In the genomic region with DNA sequence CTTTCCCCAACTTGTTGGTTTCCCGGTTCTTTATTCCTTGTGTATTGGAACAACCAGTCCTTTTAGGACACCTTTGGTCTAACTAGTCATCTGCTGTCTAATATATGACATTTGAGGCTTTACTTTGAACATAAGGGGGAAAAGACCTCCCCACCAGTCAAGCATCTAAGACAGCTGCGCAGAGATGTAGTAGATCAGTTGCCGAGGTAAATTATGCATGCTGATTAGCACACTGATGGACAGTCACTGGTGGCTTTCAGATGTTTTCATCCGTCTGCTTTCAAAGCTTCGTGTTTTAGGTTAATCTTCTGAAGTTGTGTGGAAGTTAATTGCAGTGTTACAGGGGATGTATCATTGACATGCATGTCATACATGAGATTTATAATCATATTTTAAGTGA, we compare ENCODE assay signal across 27 mouse cellular contexts. TPM values are rescaled to one million over a fixed set of nuclear protein-coding genes. Genes with fewer than 3 reads are reported as not detected.
DNase-seq lines count a peak whose midpoint lies in the region; ATAC-seq and TF ChIP-seq lines count a peak whose summit lies in the region.
"Had no signal": no experiment of that assay in that cellular context is flagged by ENCODE, and none has a peak within 500 bp of the region (broad histone marks: within the 10 kb centered on the region; RNA-seq: fewer than 3 reads in every experiment).

No protein-coding gene starts in this region.

- DNase-seq in embryonic facial prominence, embryonic 14.5 days (ENCODE audit: low spot score), result peak; percentile 67
- no peak for DNase-seq in thymus, postnatal 36 days
- DNase-seq: adrenal gland, adult 2 months; adrenal gland, postnatal 36 days; cerebellum, postnatal 25 days; gastrocnemius, postnatal 25 days; kidney, adult 9 months; kidney, postnatal 10 days; liver, postnatal 0 days; lung, postnatal 36 days; right cerebral cortex, adult 18-20 months; spleen, adult 18-20 months; thymus, postnatal 14 days had no signal

- no peak for TF ChIP-seq EP300 in ES-Bruce4 (IDR thresholded peaks at IDR 0.05; ENCODE audit: insufficient read depth, low read depth, low read length)

- peaks cover 19% of the 10 kb centered on the region for H3K36me3 ChIP-seq in hindbrain, embryonic 13.5 days
- H3K36me3 ChIP-seq in hindbrain, embryonic 16.5 days (ENCODE audit: control insufficient read depth, insufficient read depth, low read length), result no peaks in the 10 kb centered on the region
- peaks cover 20% of the 10 kb centered on the region for H3K36me3 ChIP-seq in midbrain, embryonic 12.5 days
- peaks cover 5% of the 10 kb centered on the region; the same call in 1 of the 2 replicates for H3K36me3 ChIP-seq in midbrain, embryonic 15.5 days (replicated peaks)
- peaks cover 14% of the 10 kb centered on the region for H3K36me3 ChIP-seq in ES-Bruce4 (ENCODE audit: control insufficient read depth, insufficient read depth, low read length, poor library complexity, severe bottlenecking)
- H3K36me3 ChIP-seq in embryonic facial prominence, embryonic 14.5 days (ENCODE audit: control insufficient read depth, insufficient read depth, low read length), result peaks cover 3% of the 10 kb centered on the region; the same call in 1 of the 2 replicates
- H3K36me3 ChIP-seq: heart, embryonic 15.5 days had no signal

- H3K4me3 ChIP-seq in hindbrain, embryonic 13.5 days, result no peak overlapping the region
- no peak overlapping the region for H3K4me3 ChIP-seq in hindbrain, embryonic 16.5 days (ENCODE audit: low read length)
- H3K4me3 ChIP-seq in midbrain, embryonic 12.5 days, result no peak overlapping the region
- no peak overlapping the region for H3K4me3 ChIP-seq in midbrain, embryonic 15.5 days
- H3K4me3 ChIP-seq in ES-Bruce4 (ENCODE audit: low read depth, low read length), result no peak overlapping the region
- H3K4me3 ChIP-seq in embryonic facial prominence, embryonic 14.5 days (ENCODE audit: low read depth, low read length), result no peak overlapping the region
- H3K4me3 ChIP-seq: forebrain, embryonic 12.5 days; heart, embryonic 10.5 days; heart, embryonic 15.5 days; limb, embryonic 13.5 days; liver, embryonic 12.5 days had no signal

- no peaks in the 10 kb centered on the region for H3K9me3 ChIP-seq in hindbrain, embryonic 13.5 days
- H3K9me3 ChIP-seq in hindbrain, embryonic 16.5 days (ENCODE audit: control insufficient read depth, low read length), result no peaks in the 10 kb centered on the region
- no peaks in the 10 kb centered on the region for H3K9me3 ChIP-seq in midbrain, embryonic 12.5 days
- H3K9me3 ChIP-seq in midbrain, embryonic 15.5 days, result no peaks in the 10 kb centered on the region
- no peaks in the 10 kb centered on the region for H3K9me3 ChIP-seq in ES-Bruce4 (replicated peaks; ENCODE audit: control insufficient read depth, insufficient read depth, low read length, poor library complexity, severe bottlenecking)
- H3K9me3 ChIP-seq in embryonic facial prominence, embryonic 14.5 days (ENCODE audit: control insufficient read depth, low read length), result no peaks in the 10 kb centered on the region; the same call in 1 of the 2 replicates
- H3K9me3 ChIP-seq: forebrain, embryonic 12.5 days; heart, embryonic 10.5 days; heart, embryonic 15.5 days; liver, embryonic 12.5 days had no signal

- H3K4me1 ChIP-seq in hindbrain, embryonic 13.5 days (replicated peaks), result peaks cover 38% of the 10 kb centered on the region
- peaks cover 28% of the 10 kb centered on the region for H3K4me1 ChIP-seq in hindbrain, embryonic 16.5 days (ENCODE audit: control insufficient read depth, insufficient read depth, low read depth, low read length)
- peaks cover 38% of the 10 kb centered on the region for H3K4me1 ChIP-seq in midbrain, embryonic 12.5 days
- H3K4me1 ChIP-seq in midbrain, embryonic 15.5 days, result peaks cover 43% of the 10 kb centered on the region
- no peaks in the 10 kb centered on the region for H3K4me1 ChIP-seq in ES-Bruce4 (ENCODE audit: control insufficient read depth, insufficient read depth, low read length)
- H3K4me1 ChIP-seq in embryonic facial prominence, embryonic 14.5 days (ENCODE audit: control insufficient read depth, insufficient read depth, low read length), result peaks cover 18% of the 10 kb centered on the region

- no peak for TF ChIP-seq POLR2A in ES-Bruce4 (IDR thresholded peaks at IDR 0.05; ENCODE audit: insufficient read depth, low read length)

- no peak overlapping the region for H3K9ac ChIP-seq in hindbrain, embryonic 13.5 days
- H3K9ac ChIP-seq in hindbrain, embryonic 16.5 days (ENCODE audit: low read depth, low read length), result no peak overlapping the region
- H3K9ac ChIP-seq in midbrain, embryonic 12.5 days (replicated peaks), result no peak overlapping the region
- no peak overlapping the region for H3K9ac ChIP-seq in midbrain, embryonic 15.5 days
- H3K9ac ChIP-seq in ES-Bruce4 (ENCODE audit: low read depth, poor library complexity, severe bottlenecking), result no peak overlapping the region
- H3K9ac ChIP-seq in embryonic facial prominence, embryonic 14.5 days (ENCODE audit: low read depth, low read length), result no peak overlapping the region
- H3K9ac ChIP-seq: forebrain, embryonic 12.5 days; heart, embryonic 15.5 days; limb, embryonic 13.5 days; liver, embryonic 12.5 days; liver, postnatal 0 days had no signal

- H3K4me2 ChIP-seq in hindbrain, embryonic 13.5 days, result 0 out of 2 replicates have a peak overlapping the region, but pooled peaks have one; percentile 9
- no peak overlapping the region for H3K4me2 ChIP-seq in hindbrain, embryonic 16.5 days (ENCODE audit: low read length)
- no peak overlapping the region for H3K4me2 ChIP-seq in midbrain, embryonic 12.5 days (replicated peaks)
- no peak overlapping the region for H3K4me2 ChIP-seq in midbrain, embryonic 15.5 days
- no peak overlapping the region for H3K4me2 ChIP-seq in embryonic facial prominence, embryonic 14.5 days (ENCODE audit: low read depth, low read length)
- H3K4me2 ChIP-seq: forebrain, embryonic 12.5 days; heart, embryonic 15.5 days; hindbrain, embryonic 14.5 days; limb, embryonic 13.5 days; liver, embryonic 12.5 days had no signal

- ATAC-seq in hindbrain, embryonic 13.5 days (ENCODE audit: low FRiP score), result no peak
- no peak for ATAC-seq in hindbrain, embryonic 16.5 days
- ATAC-seq in midbrain, embryonic 12.5 days (ENCODE audit: low FRiP score, low read depth), result no peak
- ATAC-seq in midbrain, embryonic 15.5 days (replicated peaks), result no peak
- no peak for ATAC-seq in embryonic facial prominence, embryonic 14.5 days (ENCODE audit: low read depth)
- ATAC-seq: activated CD4-positive, CD25-positive, alpha-beta regulatory T cell, adult 4 months; CD4-positive, CD25-positive, alpha-beta regulatory T cell, adult 4 months; intestine, embryonic 16.5 days; liver, embryonic 12.5 days; liver, postnatal 0 days had no signal

- 33% methylated on average over 5 of the region's 5 CpGs for WGBS in hindbrain, embryonic 13.5 days
- 40% methylated on average over 5 of the region's 5 CpGs for WGBS in hindbrain, embryonic 16.5 days
- 36% methylated on average over 5 of the region's 5 CpGs for WGBS in midbrain, embryonic 12.5 days
- WGBS in midbrain, embryonic 15.5 days, result 34% methylated on average over 5 of the region's 5 CpGs
- 46% methylated on average over 5 of the region's 5 CpGs for WGBS in embryonic facial prominence, embryonic 14.5 days

- no peak overlapping the region for H3K27ac ChIP-seq in hindbrain, embryonic 13.5 days
- no peak overlapping the region for H3K27ac ChIP-seq in hindbrain, embryonic 16.5 days (ENCODE audit: low read depth, low read length)
- 0 out of 2 replicates have a peak overlapping the region, but pooled peaks have one; percentile 25 for H3K27ac ChIP-seq in midbrain, embryonic 12.5 days (replicated peaks)
- H3K27ac ChIP-seq in midbrain, embryonic 15.5 days, result no peak overlapping the region
- H3K27ac ChIP-seq in ES-Bruce4 (ENCODE audit: insufficient read depth, low read length), result peak overlapping the region; percentile 54; the same call in 1 of the 2 replicates
- no peak overlapping the region for H3K27ac ChIP-seq in embryonic facial prominence, embryonic 14.5 days (replicated peaks; ENCODE audit: low read depth, low read length)
- H3K27ac ChIP-seq: forebrain, embryonic 12.5 days; heart, embryonic 10.5 days; heart, embryonic 15.5 days; limb, embryonic 13.5 days; liver, embryonic 12.5 days had no signal

- no peaks in the 10 kb centered on the region for H3K27me3 ChIP-seq in hindbrain, embryonic 13.5 days
- H3K27me3 ChIP-seq in hindbrain, embryonic 16.5 days (replicated peaks; ENCODE audit: control insufficient read depth, insufficient read depth, low read length), result no peaks in the 10 kb centered on the region
- no peaks in the 10 kb centered on the region for H3K27me3 ChIP-seq in midbrain, embryonic 12.5 days
- no peaks in the 10 kb centered on the region for H3K27me3 ChIP-seq in midbrain, embryonic 15.5 days (replicated peaks)
- H3K27me3 ChIP-seq in ES-Bruce4 (ENCODE audit: control insufficient read depth, insufficient read depth, low read length, poor library complexity, severe bottlenecking), result no peaks in the 10 kb centered on the region
- no peaks in the 10 kb centered on the region for H3K27me3 ChIP-seq in embryonic facial prominence, embryonic 14.5 days (replicated peaks; ENCODE audit: control insufficient read depth, insufficient read depth, low read length)
- H3K27me3 ChIP-seq: forebrain, embryonic 12.5 days; heart, embryonic 15.5 days; limb, embryonic 13.5 days; liver, embryonic 12.5 days had no signal

- TF ChIP-seq CTCF in ES-Bruce4 (IDR thresholded peaks at IDR 0.05; ENCODE audit: low read depth, low read length), result no peak

RNA-seq across cellular contexts. Expression of a gene that starts 5.8 kb away (rescaled TPM):
- polyA plus RNA-seq in hindbrain, embryonic 13.5 days (2015; fragmentation: Nextera tagmentation; extraction: Ambion mirVana), result 29.4 and 32.2 TPM in 2 replicates
- 44.3 and 44.4 TPM in 2 replicates for polyA plus RNA-seq in hindbrain, embryonic 16.5 days (2015; fragmentation: Nextera tagmentation; extraction: Ambion mirVana)
- 34.4 and 35.5 TPM in 2 replicates for polyA plus RNA-seq in midbrain, embryonic 12.5 days (2016; fragmentation: Nextera tagmentation; extraction: Ambion mirVana)
- 37.5 and 38.6 TPM in 2 replicates for polyA plus RNA-seq in midbrain, embryonic 15.5 days (2015; fragmentation: Nextera tagmentation; extraction: Ambion mirVana)
- 124 TPM in 2 replicates for polyA plus RNA-seq in ES-Bruce4 (2011; ENCODE audit: insufficient read depth, insufficient read length, low read depth, missing spikeins)
- polyA plus RNA-seq in embryonic facial prominence, embryonic 14.5 days (2014; fragmentation: Nextera tagmentation; extraction: Ambion mirVana), result 25.0 and 26.6 TPM in 2 replicates

Comparison
In these comparisons a context has a peak if more than half of its experiments do, and no peak if none do; other contexts are left out.
1. H3K27ac ChIP-seq: peak in midbrain, embryonic 12.5 days (single experiment) and ES-Bruce4 (single experiment); none in hindbrain, embryonic 13.5 days (single experiment), hindbrain, embryonic 16.5 days (single experiment), midbrain, embryonic 15.5 days (single experiment) and embryonic facial prominence, embryonic 14.5 days (single experiment).